Mouse (Mus musculus) stomach, postnatal 0 days (tissue): ENCODE measurements at regions not wholly inside any gene's neighbourhood (a gene's known extent, or its start where the extent isn't known, plus 50 kb on each side); places are given as distances from the start of the nearest gene placed in this dataset.

Experiments
- CTCF ChIP-seq: IDR thresholded peaks from 2 replicates; pipeline ENCODE4 v1.5.1; 2016; ENCODE audit warnings: antibody characterized with exemption, low read depth, mild to moderate bottlenecking, moderate library complexity
- EP300 ChIP-seq: optimal IDR thresholded peaks from 2 replicates; pipeline ENCODE3; 2016; ENCODE audit warnings: antibody characterized with exemption

- no peak for TF ChIP-seq CTCF
- no peak for TF ChIP-seq EP300
Observed at GRCm38 (mm10) chr17:47142885-47143284, 132.5 kb upstream of the Ubr2 start.
